Mouse (Mus musculus) lung, postnatal 0 days (tissue): Measurements from ENCODE around the gene Sec14l1.

Experiments used
- CTCF ChIP-seq: IDR thresholded peaks from 2 replicates; pipeline ENCODE4 v1.5.1; 2016; ENCODE audit warnings: antibody characterized with exemption, mild to moderate bottlenecking
- EP300 ChIP-seq: IDR thresholded peaks from 2 replicates; pipeline ENCODE4 v1.6.1; 2016; ENCODE audit warnings: antibody characterized with exemption, mild to moderate bottlenecking, control low read depth

- TF ChIP-seq CTCF = no peak
- TF ChIP-seq EP300 = no peak
Measured at GRCm38 (mm10) chr11:117183299-117183698, 68.3 kb downstream of the Sec14l1 start.
